Mouse (Mus musculus): Measurements from ENCODE around the gene Coro2b.

DNA sequence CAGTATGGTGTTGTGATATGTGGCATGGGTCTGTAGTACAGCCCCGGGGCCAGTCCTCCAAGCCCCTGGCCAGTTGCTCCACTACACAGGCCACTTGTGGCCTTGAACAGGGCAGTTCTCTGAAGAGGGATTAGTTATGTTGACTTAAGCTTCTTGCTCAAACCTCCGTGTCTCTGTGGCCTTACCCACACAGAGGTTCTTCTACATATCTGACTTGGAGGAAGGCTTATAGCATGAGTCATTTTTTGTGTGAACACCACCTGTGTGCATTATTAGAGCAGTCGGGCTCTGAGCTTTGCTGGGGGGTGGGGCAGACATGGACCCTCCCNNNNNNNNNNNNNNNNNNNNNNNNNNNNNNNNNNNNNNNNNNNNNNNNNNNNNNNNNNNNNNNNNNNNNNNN, 162.6 kb downstream of the Coro2b start:
- TF ChIP-seq CTCF (IDR thresholded peaks at IDR 0.05; ENCODE audit: low read depth) (no peak), EP300 (IDR thresholded peaks at IDR 0.05; ENCODE audit: low read depth) (no peak)

Measured in liver, embryonic 14.5 days (tissue).